Mouse (Mus musculus): ENCODE measurements around the gene Gpc4. TPM values are rescaled to one million over a fixed set of nuclear protein-coding genes. Genes with fewer than 3 reads are reported as not detected.

The Gpc4 gene
- polyA plus RNA-seq (2014; fragmentation: Nextera tagmentation; extraction: Ambion mirVana), result 30.7 and 34.7 TPM in 2 replicates

GRCm38 (mm10) chrX:52164738-52165554, at the start of gene Gpc4:
Gene Gpc4 (minus strand): TSS chrX:52165252.
- DNase-seq (ENCODE audit: low spot score) (peak; percentile 78), ATAC-seq (replicated peaks; ENCODE audit: insufficient number of reproducible peaks, low FRiP score, low TSS enrichment, low read depth) (peak; percentile 94)
- Histone ChIP-seq H3K27me3 (ENCODE audit: control insufficient read depth, insufficient read depth, low read length) (peaks cover 3% of the 10 kb centered on the region; the same call in 1 of the 2 replicates), H3K9ac (replicated peaks; ENCODE audit: low read length) (peak within 1 kb of the TSS; percentile 60), H3K4me1 (ENCODE audit: control insufficient read depth, insufficient read depth, low read length) (no peaks in the 10 kb centered on the region), H3K9me3 (replicated peaks; ENCODE audit: control insufficient read depth, low read length) (no peaks in the 10 kb centered on the region), H3K27ac (replicated peaks; ENCODE audit: low read depth, low read length) (no peak within 1 kb of the TSS), H3K4me3 (ENCODE audit: low read depth, low read length) (peak within 1 kb of the TSS; percentile 53), H3K4me2 (ENCODE audit: low read depth, low read length) (peak within 1 kb of the TSS; percentile 71), H3K36me3 (replicated peaks; ENCODE audit: control insufficient read depth, insufficient read depth, low read depth, low read length) (no peaks in the 10 kb centered on the region)
- WGBS, result 14% methylated on average over 41 of the region's 76 CpGs

- Histone ChIP-seq H3K9ac (replicated peaks; ENCODE audit: low read length) (no peak overlapping the region), H3K36me3 (replicated peaks; ENCODE audit: control insufficient read depth, insufficient read depth, low read depth, low read length) (no peaks in the 10 kb centered on the region), H3K27me3 (ENCODE audit: control insufficient read depth, insufficient read depth, low read length) (no peaks in the 10 kb centered on the region), H3K9me3 (replicated peaks; ENCODE audit: control insufficient read depth, low read length) (no peaks in the 10 kb centered on the region), H3K27ac (replicated peaks; ENCODE audit: low read depth, low read length) (no peak overlapping the region), H3K4me1 (ENCODE audit: control insufficient read depth, insufficient read depth, low read length) (no peaks in the 10 kb centered on the region), H3K4me2 (ENCODE audit: low read depth, low read length) (no peak overlapping the region), H3K4me3 (ENCODE audit: low read depth, low read length) (no peak overlapping the region)
- 45% methylated on average over 4 of the region's 4 CpGs for WGBS
- DNase-seq (ENCODE audit: low spot score) (peak; percentile 13), ATAC-seq (replicated peaks; ENCODE audit: insufficient number of reproducible peaks, low FRiP score, low TSS enrichment, low read depth) (no peak)
Observed at GRCm38 (mm10) chrX:52212846-52213245, 47.8 kb upstream of the Gpc4 start.

- Histone ChIP-seq H3K27me3 (ENCODE audit: control insufficient read depth, insufficient read depth, low read length) (no peaks in the 10 kb centered on the region), H3K9me3 (replicated peaks; ENCODE audit: control insufficient read depth, low read length) (no peaks in the 10 kb centered on the region), H3K9ac (replicated peaks; ENCODE audit: low read length) (no peak overlapping the region), H3K27ac (replicated peaks; ENCODE audit: low read depth, low read length) (no peak overlapping the region), H3K4me1 (ENCODE audit: control insufficient read depth, insufficient read depth, low read length) (no peaks in the 10 kb centered on the region), H3K4me2 (ENCODE audit: low read depth, low read length) (no peak overlapping the region), H3K36me3 (replicated peaks; ENCODE audit: control insufficient read depth, insufficient read depth, low read depth, low read length) (no peaks in the 10 kb centered on the region), H3K4me3 (ENCODE audit: low read depth, low read length) (no peak overlapping the region)
- WGBS, result 14% methylated on average over 6 of the region's 6 CpGs
- DNase-seq (ENCODE audit: low spot score) (peak; percentile 39), ATAC-seq (replicated peaks; ENCODE audit: insufficient number of reproducible peaks, low FRiP score, low TSS enrichment, low read depth) (no peak)
Observed at GRCm38 (mm10) chrX:52199836-52200235, 34.8 kb upstream of the Gpc4 start.

GRCm38 (mm10) chrX:52193311-52193968, 28.4 kb upstream of the Gpc4 start:
- Histone ChIP-seq H3K9me3 (replicated peaks; ENCODE audit: control insufficient read depth, low read length) (no peaks in the 10 kb centered on the region), H3K4me1 (ENCODE audit: control insufficient read depth, insufficient read depth, low read length) (no peaks in the 10 kb centered on the region), H3K36me3 (replicated peaks; ENCODE audit: control insufficient read depth, insufficient read depth, low read depth, low read length) (no peaks in the 10 kb centered on the region), H3K27ac (replicated peaks; ENCODE audit: low read depth, low read length) (no peak overlapping the region), H3K9ac (replicated peaks; ENCODE audit: low read length) (no peak overlapping the region), H3K4me2 (ENCODE audit: low read depth, low read length) (no peak overlapping the region), H3K27me3 (ENCODE audit: control insufficient read depth, insufficient read depth, low read length) (no peaks in the 10 kb centered on the region), H3K4me3 (ENCODE audit: low read depth, low read length) (no peak overlapping the region)
- DNase-seq (ENCODE audit: low spot score) (peak; percentile 76), ATAC-seq (replicated peaks; ENCODE audit: insufficient number of reproducible peaks, low FRiP score, low TSS enrichment, low read depth) (no peak)
- WGBS, result 29% methylated on average over 4 of the region's 4 CpGs

- Histone ChIP-seq H3K27ac (replicated peaks; ENCODE audit: low read depth, low read length) (no peak overlapping the region), H3K9ac (replicated peaks; ENCODE audit: low read length) (no peak overlapping the region), H3K36me3 (replicated peaks; ENCODE audit: control insufficient read depth, insufficient read depth, low read depth, low read length) (no peaks in the 10 kb centered on the region), H3K4me3 (ENCODE audit: low read depth, low read length) (no peak overlapping the region), H3K4me1 (ENCODE audit: control insufficient read depth, insufficient read depth, low read length) (no peaks in the 10 kb centered on the region), H3K4me2 (ENCODE audit: low read depth, low read length) (no peak overlapping the region), H3K9me3 (replicated peaks; ENCODE audit: control insufficient read depth, low read length) (no peaks in the 10 kb centered on the region), H3K27me3 (ENCODE audit: control insufficient read depth, insufficient read depth, low read length) (no peaks in the 10 kb centered on the region)
- no peak for ATAC-seq (replicated peaks; ENCODE audit: insufficient number of reproducible peaks, low FRiP score, low TSS enrichment, low read depth)
- WGBS, result 30% methylated on average over 4 of the region's 4 CpGs
- DNase-seq (ENCODE audit: low spot score), result no peak
Observed at GRCm38 (mm10) chrX:52189094-52189493, 24.0 kb upstream of the Gpc4 start.

GRCm38 (mm10) chrX:52183551-52184442, 18.7 kb upstream of the Gpc4 start:
- whole genome bisulfite sequencing, result 28% methylated on average over 5 of the region's 5 CpGs
- ATAC-seq (replicated peaks; ENCODE audit: insufficient number of reproducible peaks, low FRiP score, low TSS enrichment, low read depth) (no peak), DNase-seq (ENCODE audit: low spot score) (no peak)
- Histone ChIP-seq H3K4me3 (ENCODE audit: low read depth, low read length) (no peak overlapping the region), H3K27me3 (ENCODE audit: control insufficient read depth, insufficient read depth, low read length) (no peaks in the 10 kb centered on the region), H3K9ac (replicated peaks; ENCODE audit: low read length) (no peak overlapping the region), H3K4me2 (ENCODE audit: low read depth, low read length) (no peak overlapping the region), H3K4me1 (ENCODE audit: control insufficient read depth, insufficient read depth, low read length) (no peaks in the 10 kb centered on the region), H3K27ac (replicated peaks; ENCODE audit: low read depth, low read length) (no peak overlapping the region), H3K36me3 (replicated peaks; ENCODE audit: control insufficient read depth, insufficient read depth, low read depth, low read length) (no peaks in the 10 kb centered on the region), H3K9me3 (replicated peaks; ENCODE audit: control insufficient read depth, low read length) (no peaks in the 10 kb centered on the region)

GRCm38 (mm10) chrX:52181401-52181800, 16.3 kb upstream of the Gpc4 start:
- no peak overlapping the region for H3K9ac ChIP-seq (replicated peaks; ENCODE audit: low read length)
- H3K27me3 ChIP-seq (ENCODE audit: control insufficient read depth, insufficient read depth, low read length), result no peaks in the 10 kb centered on the region
- no peaks in the 10 kb centered on the region for H3K9me3 ChIP-seq (replicated peaks; ENCODE audit: control insufficient read depth, low read length)
- no peaks in the 10 kb centered on the region for H3K36me3 ChIP-seq (replicated peaks; ENCODE audit: control insufficient read depth, insufficient read depth, low read depth, low read length)
- no peak overlapping the region for H3K4me2 ChIP-seq (ENCODE audit: low read depth, low read length)
- no peaks in the 10 kb centered on the region for H3K4me1 ChIP-seq (ENCODE audit: control insufficient read depth, insufficient read depth, low read length)
- WGBS, result 65% methylated on average over 2 of the region's 2 CpGs
- H3K4me3 ChIP-seq (ENCODE audit: low read depth, low read length), result no peak overlapping the region
- DNase-seq (ENCODE audit: low spot score) (no peak), ATAC-seq (replicated peaks; ENCODE audit: insufficient number of reproducible peaks, low FRiP score, low TSS enrichment, low read depth) (no peak)
- H3K27ac ChIP-seq (replicated peaks; ENCODE audit: low read depth, low read length), result no peak overlapping the region

Data from embryonic facial prominence, embryonic 11.5 days (tissue).